Mouse (Mus musculus) neural tube, embryonic 10.5 days (tissue): ENCODE measurements around the gene Gstm1.
"Not testable (repeated sequence)": the region's sequence is repeated elsewhere in the genome, so short reads cannot be mapped to it uniquely, and the experiment has no call there.

ENCODE experiments used
- DNase-seq: peaks from one replicate; pipeline ENCODE4 v3.0.0-alpha.2; 2017; ENCODE audit warnings: low spot score; ENCODE audit errors: extremely low spot score

The Gstm1 gene

GRCm38 (mm10) chr3:108016468-108016867, 1.3 kb downstream of the Gstm1 start:
- DNase-seq: not testable (repeated sequence)

DNA sequence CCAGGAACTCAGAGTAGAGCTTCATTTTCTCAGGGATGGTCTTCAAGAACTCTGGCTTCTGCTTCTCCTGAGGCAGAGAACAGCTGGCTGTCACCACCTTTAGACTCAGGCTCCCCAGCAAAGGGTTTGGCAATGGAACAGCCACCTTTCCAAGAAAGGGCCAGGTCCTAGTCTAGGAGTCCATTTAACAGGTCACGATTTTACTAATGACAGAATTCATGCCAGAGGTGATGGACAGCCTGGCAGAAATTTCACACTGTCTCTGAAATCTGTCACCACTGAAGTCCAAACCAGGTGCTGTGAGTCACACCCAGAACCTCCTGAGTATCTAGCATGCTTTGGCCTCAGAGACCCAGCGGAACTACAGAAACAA, 2.8 kb downstream of the Gstm1 start:
- no peak for DNase-seq

DNA sequence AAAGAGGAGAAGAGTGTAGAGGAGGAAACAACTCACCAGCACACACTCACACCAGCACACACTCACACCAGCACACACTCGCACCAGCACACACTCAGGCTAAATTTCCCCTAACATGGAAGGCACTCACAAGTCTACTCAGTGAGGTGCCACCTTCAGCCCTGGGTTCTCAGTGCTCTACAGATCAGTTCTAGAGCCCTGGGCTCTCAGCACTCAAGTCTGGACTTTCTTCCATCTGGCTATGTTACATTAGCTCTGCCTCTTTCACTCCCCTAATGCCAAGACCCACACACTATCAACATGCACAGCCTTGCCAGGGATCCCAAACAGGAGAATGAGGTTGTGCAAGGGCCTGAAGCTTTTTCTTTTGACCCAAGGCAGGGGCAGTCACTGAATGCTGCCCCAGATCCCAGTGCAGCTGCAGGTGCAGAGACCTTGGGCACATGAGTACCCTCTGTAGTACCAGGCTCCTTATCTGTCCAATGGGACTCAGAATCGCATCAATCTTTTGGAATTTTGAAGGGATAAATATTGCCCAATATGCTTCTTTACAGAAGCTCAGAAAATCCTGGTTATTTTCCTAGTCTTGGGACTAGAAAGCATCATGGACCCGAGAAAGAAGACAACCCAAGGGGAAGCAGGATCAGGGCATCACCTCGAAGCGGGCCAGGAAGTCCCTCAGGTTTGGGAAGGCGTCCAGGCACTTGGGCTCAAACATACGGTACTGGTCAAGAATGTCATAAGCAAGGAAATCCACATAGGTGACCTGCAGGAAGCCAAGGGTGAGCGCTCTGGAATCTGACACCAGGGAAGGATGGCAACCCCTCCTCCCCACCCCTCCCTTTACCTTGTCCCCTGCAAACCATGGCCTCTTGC, 3.4 kb downstream of the Gstm1 start:
- DNase-seq: no peak

GRCm38 (mm10) chr3:108013331-108013871, 4.4 kb downstream of the Gstm1 start:
- DNase-seq: no peak

GRCm38 (mm10) chr3:108011558-108011957, 6.2 kb downstream of the Gstm1 start:
- no peak for DNase-seq

- DNase-seq: no peak
These were observed 7.5 kb downstream of the Gstm1 start for GRCm38 (mm10) chr3:108010286-108010685.

DNA sequence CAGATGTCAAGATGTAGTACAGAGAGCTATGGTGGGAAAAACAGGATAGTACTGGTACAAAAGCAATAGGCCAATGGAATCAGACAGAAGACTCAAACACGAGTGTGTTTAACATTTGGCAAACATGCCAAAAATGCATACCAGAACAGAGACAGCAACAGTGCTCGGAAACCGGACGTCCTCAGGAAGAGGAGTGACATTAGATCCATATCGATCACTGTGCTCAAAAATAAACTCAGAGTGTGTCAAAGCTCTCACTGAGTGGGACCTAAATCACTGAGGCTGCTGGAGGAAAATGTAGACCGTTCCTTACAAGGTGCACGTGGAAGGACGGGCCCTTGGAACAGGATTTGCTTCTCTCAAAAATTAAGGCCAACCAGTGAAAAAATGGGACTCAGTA, 15.8 kb downstream of the Gstm1 start:
- no peak for DNase-seq

DNA sequence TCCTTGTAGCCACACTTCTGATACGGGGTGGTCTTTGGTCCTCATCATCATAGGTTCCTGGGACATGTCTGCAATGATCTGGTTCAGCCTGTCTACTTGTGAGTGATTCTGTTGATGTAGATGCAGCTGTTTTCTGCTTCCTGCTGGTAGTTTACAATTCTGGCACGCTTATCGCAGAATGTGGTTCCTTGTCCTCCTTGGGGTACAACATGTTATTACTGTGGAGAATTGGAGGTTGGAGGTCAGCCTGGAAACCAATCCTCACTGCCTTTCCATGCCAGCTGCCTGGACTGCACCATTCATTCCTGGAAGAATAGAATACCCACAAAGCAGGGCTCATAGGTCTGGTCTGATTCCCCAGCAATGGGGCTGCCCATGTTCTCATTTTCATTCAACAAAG, 18.3 kb downstream of the Gstm1 start:
- no peak for DNase-seq

GRCm38 (mm10) chr3:107998591-107998990, 19.2 kb downstream of the Gstm1 start:
- no peak for DNase-seq

- DNase-seq: no peak
These were observed 21.2 kb downstream of the Gstm1 start for GRCm38 (mm10) chr3:107996576-107996975.

DNA sequence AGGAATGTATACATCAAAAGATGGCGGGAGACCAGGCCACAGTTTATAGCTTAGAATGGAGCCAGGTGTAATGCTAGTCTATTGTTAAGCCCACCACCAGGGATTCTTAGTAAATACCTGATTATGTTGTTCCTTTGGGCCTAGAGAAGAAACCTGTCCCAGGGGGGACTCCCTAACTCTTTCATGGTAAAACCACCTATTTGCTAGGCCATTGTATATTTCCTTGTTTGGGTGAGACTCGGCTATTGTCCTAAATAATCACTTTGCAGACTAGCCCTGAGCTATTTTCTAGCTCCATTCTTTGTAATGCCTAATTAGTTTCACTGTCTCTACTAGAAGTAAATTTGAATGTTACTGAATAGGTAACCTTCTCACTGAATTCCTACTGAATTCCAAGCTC, 21.8 kb downstream of the Gstm1 start:
- DNase-seq: not testable (repeated sequence)

- peak; percentile 36 for DNase-seq
These were observed 31.7 kb downstream of the Gstm1 start, which contains the start of gene Gstm2 for GRCm38 (mm10) chr3:107986041-107986562. Gene Gstm2, minus strand, starts transcription at chr3:107986453.

GRCm38 (mm10) chr3:107985141-107985540, 32.6 kb downstream of the Gstm1 start:
- not testable (repeated sequence) for DNase-seq

- DNase-seq: no peak
These were observed 33.3 kb downstream of the Gstm1 start for GRCm38 (mm10) chr3:107984471-107984870.

GRCm38 (mm10) chr3:107983771-107984170, 34.0 kb downstream of the Gstm1 start:
- no peak for DNase-seq

GRCm38 (mm10) chr3:107982726-107983125, 35.0 kb downstream of the Gstm1 start:
- no peak for DNase-seq

GRCm38 (mm10) chr3:107981261-107981660, 36.5 kb downstream of the Gstm1 start:
- no peak for DNase-seq

DNA sequence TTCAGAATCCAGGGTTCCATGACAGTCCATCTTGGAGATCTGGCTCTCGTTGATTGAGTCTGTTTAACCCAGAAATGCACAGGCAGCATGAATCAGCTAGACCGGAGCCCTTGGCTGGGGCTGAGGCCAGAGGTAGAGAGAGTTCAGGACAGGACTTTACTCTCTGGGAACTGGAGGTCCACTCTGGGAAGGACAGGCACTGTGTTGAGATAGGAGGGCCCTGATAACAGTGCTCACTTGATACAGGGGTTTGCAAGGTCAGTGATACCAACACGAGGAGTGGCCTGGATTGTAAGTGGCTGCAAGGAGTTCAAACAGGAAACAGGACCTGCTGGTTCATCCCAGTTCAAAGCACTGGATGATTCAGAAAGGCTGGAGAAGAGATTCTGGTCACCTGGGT, 40.1 kb downstream of the Gstm1 start:
- no peak for DNase-seq

DNA sequence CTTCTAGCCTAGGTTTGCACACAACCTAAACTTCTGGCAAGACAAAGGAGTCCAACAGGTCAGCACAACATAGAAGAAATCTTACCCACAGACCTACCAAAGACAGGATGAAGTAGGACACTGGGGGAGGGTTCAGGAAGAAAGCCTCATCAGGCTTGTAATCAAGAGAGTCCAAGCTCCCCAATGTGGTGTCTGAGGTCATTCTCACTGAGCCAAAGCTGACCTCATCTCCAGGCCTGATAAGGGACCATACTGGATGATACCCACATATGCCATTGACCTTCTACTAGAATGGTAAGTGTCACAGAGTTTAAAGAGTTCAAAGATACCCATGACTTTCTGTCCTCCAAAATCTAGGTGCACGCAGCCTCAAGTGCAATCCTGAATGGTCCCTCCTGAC, 43.5 kb downstream of the Gstm1 start:
- no peak for DNase-seq

GRCm38 (mm10) chr3:107972070-107972469, 45.7 kb downstream of the Gstm1 start:
- DNase-seq: no peak

- DNase-seq: not testable (repeated sequence)
These were observed 46.7 kb downstream of the Gstm1 start for GRCm38 (mm10) chr3:107971101-107971500.

DNA sequence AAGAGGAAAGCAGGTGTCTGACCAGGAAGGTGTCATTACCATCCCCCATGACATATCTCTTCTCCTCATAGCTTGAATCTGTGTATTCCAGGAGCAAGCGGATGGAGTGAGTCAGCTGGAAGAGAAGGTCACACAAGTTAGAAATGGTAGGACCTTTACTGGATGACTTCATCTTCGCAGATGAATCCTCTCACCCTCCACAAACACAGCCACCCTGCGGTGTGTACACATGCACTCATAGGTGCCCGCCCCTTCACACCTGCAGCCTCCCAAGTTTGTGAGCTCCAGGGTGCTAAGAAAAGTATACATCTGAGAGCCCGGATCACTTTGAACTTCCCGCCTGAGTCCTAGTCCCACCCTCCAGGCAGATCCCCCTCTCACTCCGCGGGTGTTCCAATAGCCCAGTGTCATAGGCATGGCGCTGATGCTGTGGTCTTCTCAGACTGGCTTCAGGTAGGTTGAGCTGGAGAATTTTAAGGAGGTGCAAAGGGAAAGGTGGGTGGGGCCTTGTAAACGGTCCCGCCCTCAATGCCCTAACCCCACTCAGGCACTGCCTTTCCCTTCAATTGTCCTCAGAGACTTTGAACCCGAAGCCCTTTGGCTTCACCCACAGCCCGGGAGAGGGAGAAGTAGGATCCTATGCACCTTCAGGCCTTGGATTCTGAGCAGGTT, 48.9 kb downstream of the Gstm1 start, which contains the start of gene Gstm3:
Gstm3 (minus strand) TSS at position 560 of the 672 bp plus-strand sequence.
- DNase-seq: no peak
